Mouse (Mus musculus): Measurements from ENCODE around the gene Foxl2.

The Foxl2 gene

GRCm38 (mm10) chr9:98955103-98955715, at the start of gene Foxl2:
TSS of gene Foxl2 (plus strand) at chr9:98955288.
- DNase-seq, result peak; percentile 10 to 40

DNA sequence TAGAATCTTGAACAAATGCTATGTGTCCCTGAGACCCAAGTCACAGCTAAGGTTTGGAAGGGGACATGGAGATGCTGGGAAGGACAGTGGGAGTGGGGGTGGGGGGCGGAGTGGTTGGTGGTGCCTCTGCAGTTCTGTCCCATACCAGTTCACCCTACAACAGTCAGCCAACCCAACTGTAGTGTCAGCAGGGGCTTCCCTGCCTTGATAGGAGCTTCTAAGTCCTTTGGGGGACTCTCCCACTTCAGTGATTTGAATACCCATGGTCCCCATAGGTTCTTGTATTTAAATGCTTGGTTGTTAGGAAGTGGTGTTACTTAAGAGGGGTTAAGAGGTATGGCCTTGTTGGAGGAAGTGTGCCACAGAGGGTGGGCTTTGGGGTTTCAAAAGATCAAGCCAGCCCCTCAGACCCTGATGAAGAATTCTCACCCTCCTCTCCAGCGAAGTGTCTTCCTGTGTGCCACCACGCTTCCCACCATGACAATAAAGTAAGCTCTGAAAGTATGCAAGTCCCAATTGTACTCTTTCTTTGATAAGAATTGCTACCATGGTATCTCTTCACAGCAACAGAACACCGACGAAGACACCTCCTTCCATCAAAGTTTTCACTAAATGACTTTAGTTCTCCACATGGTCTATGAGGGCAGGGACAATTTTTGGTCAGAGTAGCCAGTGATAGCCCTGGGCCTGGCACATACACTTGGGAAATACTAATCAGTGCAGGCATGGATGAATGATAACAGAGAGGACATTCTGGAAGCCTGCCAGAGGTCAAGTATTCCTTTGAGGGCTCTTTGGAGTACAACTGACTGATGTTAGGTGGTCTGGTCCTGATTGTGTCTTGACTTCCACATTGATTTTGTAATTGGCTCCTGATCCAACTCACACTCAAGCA, 34.2 kb upstream of the Foxl2 start:
- no peak for DNase-seq

GRCm38 (mm10) chr9:98923119-98923518, 32.0 kb upstream of the Foxl2 start:
- no peak for DNase-seq

DNA sequence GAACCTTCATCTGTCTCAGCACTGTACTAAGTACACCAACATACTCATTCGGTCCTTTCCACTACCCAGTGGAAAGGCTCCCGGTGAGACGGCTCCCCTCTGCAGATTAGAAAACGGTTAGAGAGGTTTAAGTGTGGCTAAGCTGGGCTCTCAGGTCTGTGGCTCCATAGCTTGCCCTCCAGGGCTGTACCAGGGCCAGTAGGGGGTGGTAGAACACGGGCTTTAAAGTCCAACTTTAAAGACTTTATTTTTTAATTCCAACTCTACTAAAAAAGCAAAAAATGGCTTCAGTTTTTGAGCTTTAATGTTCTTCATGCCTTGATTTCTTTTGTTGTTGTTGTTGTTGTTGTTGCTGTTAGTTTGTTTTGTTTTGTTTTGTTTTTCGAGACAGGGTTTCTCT, 30.9 kb upstream of the Foxl2 start:
- no peak for DNase-seq

- DNase-seq, result no peak
Measured at GRCm38 (mm10) chr9:98929496-98929895, 25.6 kb upstream of the Foxl2 start.

GRCm38 (mm10) chr9:98932931-98933330, 22.2 kb upstream of the Foxl2 start:
- no peak for DNase-seq

DNA sequence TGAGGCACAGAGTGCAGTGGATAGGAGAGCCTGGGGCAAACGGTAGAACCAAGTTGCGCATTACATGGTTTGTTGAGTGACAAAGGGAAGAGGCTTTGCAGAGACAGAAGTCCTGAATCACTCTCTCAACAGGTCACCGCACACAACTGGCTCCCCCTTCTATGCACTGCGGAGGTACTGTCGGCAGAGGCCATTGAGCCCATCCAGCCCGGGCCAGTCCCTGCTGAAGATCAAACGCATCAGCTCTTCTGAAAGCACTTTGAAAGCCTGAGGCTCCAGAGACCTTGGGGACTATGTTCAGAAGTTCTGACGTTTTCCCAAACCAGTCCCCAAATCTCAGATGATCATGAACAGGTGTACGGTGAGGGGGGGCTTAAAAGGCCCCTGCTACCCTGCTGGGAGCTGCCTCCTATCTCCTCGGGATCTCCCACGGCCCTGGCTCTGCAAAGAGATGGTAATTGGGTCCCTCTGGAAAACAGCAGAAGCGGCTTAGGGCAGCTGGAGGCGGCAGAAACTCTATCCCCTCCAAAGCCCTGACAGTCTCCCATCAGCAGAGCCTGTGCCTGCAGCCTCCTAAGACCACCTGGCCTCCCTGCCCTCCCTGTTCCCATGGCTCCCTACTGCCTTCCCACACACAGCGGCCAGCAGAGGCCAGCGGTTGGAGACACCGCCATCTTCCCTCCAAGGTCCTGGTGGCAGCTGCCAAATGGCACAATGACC, 19.7 kb upstream of the Foxl2 start:
- DNase-seq, result no peak

DNA sequence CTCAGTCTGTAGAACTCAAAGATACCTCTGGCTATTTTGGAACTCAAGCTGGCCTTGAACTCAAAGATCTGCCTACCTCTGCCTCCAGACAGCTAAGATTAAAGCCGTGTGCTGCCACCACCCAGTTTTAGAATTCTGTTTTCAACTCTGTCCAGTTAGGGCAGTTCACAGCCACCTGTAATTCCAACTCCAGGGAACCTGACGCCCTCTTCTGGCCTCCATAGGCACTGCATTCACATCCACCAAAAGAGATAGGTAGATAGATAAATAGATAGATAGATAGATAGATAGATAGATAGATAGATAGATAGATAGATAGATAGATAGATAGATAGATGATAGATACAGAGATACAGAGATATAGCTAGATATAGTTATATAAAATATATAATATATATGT, 15.8 kb upstream of the Foxl2 start:
- DNase-seq, result no peak

DNA sequence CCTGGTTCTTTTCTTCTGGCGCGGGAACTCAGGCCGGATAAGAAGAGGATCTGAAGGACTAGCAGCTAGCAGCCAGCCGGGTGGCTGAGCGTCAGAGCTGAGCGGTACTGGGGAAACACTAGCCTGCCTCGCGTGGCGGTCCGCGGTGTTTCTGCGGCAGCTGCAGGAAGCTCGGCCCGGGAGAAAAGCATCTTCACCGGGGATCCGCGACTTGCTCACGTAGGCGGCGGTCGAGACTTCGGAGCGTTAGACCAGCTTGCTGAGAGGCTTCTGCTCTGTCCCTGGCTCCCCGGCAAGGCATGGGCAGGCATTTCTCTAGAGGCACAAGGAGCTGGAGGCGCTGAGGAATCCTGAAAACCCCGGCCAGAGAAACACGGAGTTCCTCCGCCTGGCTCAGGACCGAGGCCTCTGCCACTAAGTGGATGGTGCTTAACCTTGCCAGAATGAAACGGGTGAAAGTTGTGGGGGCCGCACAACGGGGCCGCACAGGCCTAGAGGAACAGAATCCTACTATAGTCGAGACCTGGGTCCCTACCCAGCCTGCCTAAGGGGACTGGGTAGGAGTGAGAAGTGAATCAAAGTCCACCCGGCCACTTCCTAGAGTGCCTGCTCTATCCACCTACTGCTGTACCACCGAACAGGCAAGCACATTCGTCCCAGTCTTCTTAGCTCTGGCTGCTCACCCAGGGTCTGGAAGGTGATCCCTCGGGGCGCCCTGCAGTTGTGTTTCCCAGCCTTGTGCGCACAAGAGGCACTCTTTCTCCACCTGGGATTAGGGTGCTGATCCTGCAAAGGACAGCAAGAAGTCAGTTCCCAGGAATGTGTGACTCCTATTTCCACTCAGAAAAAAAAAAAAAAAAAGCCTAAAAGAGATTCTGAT, 2.7 kb upstream of the Foxl2 start:
- no peak for DNase-seq

GRCm38 (mm10) chr9:98953291-98953690, 1.8 kb upstream of the Foxl2 start:
- no peak for DNase-seq

DNA sequence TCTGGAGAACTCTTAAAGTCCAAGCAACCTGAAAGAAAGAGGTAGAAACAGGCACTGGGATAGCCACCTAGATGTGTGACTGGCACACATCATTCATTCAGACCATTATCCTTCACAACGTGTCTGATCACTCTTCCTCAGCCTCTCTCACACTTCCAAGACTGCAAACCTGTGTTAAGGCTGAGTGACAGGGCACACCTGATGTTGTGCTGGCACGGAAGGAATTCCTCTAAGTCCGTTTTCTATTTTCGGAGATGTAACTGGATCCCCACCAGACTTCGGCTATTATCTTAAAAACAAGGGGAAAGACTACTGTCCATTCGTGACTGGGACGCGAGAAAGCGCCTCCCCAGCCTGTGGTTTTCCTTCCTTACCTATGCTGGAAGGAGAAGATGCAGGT, 1.3 kb upstream of the Foxl2 start:
- no peak for DNase-seq

- DNase-seq, result no peak
Measured at GRCm38 (mm10) chr9:98954391-98955102, 541 bp upstream of the Foxl2 start.

DNA sequence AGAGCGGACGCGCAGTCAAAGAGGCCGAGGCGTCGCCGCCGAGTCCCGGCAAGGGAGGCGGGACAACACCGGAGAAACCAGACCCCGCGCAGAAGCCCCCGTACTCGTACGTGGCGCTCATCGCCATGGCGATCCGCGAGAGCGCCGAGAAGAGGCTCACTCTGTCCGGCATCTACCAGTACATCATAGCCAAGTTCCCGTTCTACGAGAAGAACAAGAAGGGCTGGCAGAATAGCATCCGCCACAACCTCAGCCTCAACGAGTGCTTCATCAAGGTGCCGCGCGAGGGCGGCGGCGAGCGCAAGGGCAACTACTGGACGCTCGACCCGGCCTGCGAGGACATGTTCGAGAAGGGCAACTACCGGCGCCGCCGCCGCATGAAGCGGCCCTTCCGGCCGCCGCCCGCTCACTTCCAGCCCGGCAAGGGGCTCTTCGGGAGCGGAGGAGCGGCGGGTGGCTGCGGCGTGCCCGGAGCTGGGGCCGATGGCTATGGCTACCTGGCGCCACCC, 682 bp downstream of the Foxl2 start:
- DNase-seq, result peak; percentile 16 to 34

- DNase-seq, result peak; percentile 30 to 41
Measured at GRCm38 (mm10) chr9:98956591-98957381, 1.7 kb downstream of the Foxl2 start.

GRCm38 (mm10) chr9:98957751-98958351, 2.8 kb downstream of the Foxl2 start:
- peak in 1 of 2 experiments; percentile 23 for DNase-seq

GRCm38 (mm10) chr9:98958628-98959027, 3.5 kb downstream of the Foxl2 start:
- no peak for DNase-seq

- no peak for DNase-seq
Measured at GRCm38 (mm10) chr9:98959851-98960250, 4.8 kb downstream of the Foxl2 start.

DNA sequence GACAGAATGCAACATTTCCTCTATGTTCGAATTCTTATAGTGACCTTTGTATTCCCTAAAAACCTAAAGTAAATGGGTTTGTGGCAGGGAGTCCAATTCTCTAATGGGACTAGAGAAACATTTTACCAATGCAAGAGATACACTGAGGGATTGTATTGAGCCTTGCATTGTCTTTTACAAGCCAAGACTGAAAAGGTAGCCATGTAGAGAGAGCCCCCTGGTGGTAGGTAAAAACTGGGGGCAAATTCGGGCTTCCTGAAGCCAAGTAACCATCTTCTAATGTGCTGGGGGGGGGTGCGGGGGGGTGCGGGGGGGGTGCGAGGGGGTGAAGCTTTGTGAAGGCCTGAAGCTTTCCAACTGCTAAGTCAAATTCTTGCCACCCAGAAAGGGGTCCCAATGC, 5.3 kb downstream of the Foxl2 start:
- no peak for DNase-seq

GRCm38 (mm10) chr9:98961591-98962477, 6.7 kb downstream of the Foxl2 start:
- DNase-seq, result no peak

Measured in lung, postnatal 4 days (tissue).